Mouse (Mus musculus) adrenal gland, postnatal 36 days (tissue): ENCODE results near the gene Cxcl16. TPM values are rescaled to one million over a fixed set of nuclear protein-coding genes. Genes with fewer than 3 reads are reported as not detected.
"Not testable (repeated sequence)": the region's sequence is repeated elsewhere in the genome, so short reads cannot be mapped to it uniquely, and the experiment has no call there.

ENCODE experiments used
- DNase-seq, 2 experiments: peaks; one replicate each; pipeline ENCODE4 v3.0.0; 2021; ENCODE audit warnings: mixed read lengths in 1 of 2
- total RNA-seq, 2 experiments: library from RNA; stranded (reverse); gene quantifications; 2 replicates each; pipeline ENCODE4 v1.2.3; 2021

Cxcl16 gene
- total RNA-seq, 2 experiments from 2014 or later, result 7.4 to 8.5 TPM

GRCm38 (mm10) chr11:70453261-70454044 lies 6.3 kb downstream of the Cxcl16 start:
- no peak for DNase-seq

- peak; percentile 97 to 98 for DNase-seq
These were observed 7.8 kb downstream of the Cxcl16 start, which contains the start of gene Med11 for GRCm38 (mm10) chr11:70451797-70452498. Med11 (plus strand) TSS chr11:70451919.

- DNase-seq, result no peak
These were observed 8.9 kb downstream of the Cxcl16 start for GRCm38 (mm10) chr11:70450926-70451325.

GRCm38 (mm10) chr11:70447373-70447772 lies 12.4 kb downstream of the Cxcl16 start:
- DNase-seq, result no peak

GRCm38 (mm10) chr11:70446756-70447155 lies 13.0 kb downstream of the Cxcl16 start:
- no peak for DNase-seq

- DNase-seq, result no peak
These were observed 15.1 kb downstream of the Cxcl16 start for GRCm38 (mm10) chr11:70444667-70445066.

GRCm38 (mm10) chr11:70443964-70444363 lies 15.8 kb downstream of the Cxcl16 start:
- no peak for DNase-seq

- no peak for DNase-seq
These were observed 17.9 kb downstream of the Cxcl16 start for GRCm38 (mm10) chr11:70441882-70442281.

GRCm38 (mm10) chr11:70440637-70441036 lies 19.1 kb downstream of the Cxcl16 start:
- no peak for DNase-seq

GRCm38 (mm10) chr11:70438728-70439374 lies 20.9 kb downstream of the Cxcl16 start:
- DNase-seq, result peak; percentile 29 to 46

GRCm38 (mm10) chr11:70437426-70437825 lies 22.4 kb downstream of the Cxcl16 start:
- DNase-seq, result no peak

GRCm38 (mm10) chr11:70435476-70435875 lies 24.3 kb downstream of the Cxcl16 start:
- DNase-seq, result no peak

GRCm38 (mm10) chr11:70433951-70434350 lies 25.8 kb downstream of the Cxcl16 start:
- DNase-seq, result no peak

GRCm38 (mm10) chr11:70433569-70433943 lies 26.2 kb downstream of the Cxcl16 start:
- no peak for DNase-seq

- peak in 1 of 2 experiments; percentile 49 for DNase-seq
These were observed 26.8 kb downstream of the Cxcl16 start for GRCm38 (mm10) chr11:70432895-70433568.

GRCm38 (mm10) chr11:70432048-70432894 lies 27.5 kb downstream of the Cxcl16 start, which contains the start of gene Arrb2:
Arrb2 (plus strand) TSS chr11:70432635.
- DNase-seq, result peak; percentile 100

GRCm38 (mm10) chr11:70431574-70431973 lies 28.2 kb downstream of the Cxcl16 start:
- DNase-seq, result no peak

GRCm38 (mm10) chr11:70426598-70426997 lies 33.2 kb downstream of the Cxcl16 start:
- DNase-seq, result not testable (repeated sequence)

- DNase-seq, result no peak
These were observed 40.3 kb downstream of the Cxcl16 start for GRCm38 (mm10) chr11:70419486-70419885.

- no peak for DNase-seq
These were observed 41.6 kb downstream of the Cxcl16 start for GRCm38 (mm10) chr11:70418199-70418598.

GRCm38 (mm10) chr11:70413961-70414360 lies 45.8 kb downstream of the Cxcl16 start:
- peak; percentile 71 to 79 for DNase-seq
